Comparison of ENCODE assay signal across 21 mouse cellular contexts in the genomic region with DNA sequence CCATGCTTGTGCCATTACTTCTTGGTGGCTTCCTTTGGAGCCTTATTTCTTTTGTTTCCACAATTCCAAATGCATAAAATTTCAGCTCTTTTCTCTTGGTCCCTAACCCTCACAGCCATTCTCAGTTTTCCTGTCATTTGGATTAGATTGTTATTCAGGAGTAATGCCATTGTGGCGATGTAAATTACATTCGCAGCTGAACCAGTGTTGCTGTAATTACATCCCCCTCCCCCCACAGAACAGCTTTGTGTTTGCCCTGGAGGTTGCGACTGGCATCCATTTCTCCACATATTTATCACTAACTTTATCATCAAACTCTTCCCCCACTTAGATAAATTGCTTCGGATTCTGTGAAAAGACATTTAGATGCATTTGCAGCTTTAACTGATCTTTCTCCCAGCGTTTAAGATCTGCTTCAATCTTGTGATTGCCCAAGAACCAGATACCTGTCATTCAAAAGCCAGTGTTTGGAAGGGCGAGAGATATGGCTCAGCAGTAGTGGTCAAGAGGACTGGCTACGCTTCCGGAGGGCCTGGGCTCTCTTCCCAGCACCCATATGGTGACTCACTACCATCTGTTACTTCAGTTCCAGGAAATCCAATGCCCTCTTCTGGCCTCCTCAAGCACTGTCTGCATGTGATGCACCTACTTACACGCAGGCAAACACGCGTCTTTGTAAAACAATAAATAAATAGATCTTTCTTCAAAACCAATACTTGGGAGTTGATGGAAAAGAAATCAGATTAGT. TPM values are rescaled to one million over a fixed set of nuclear protein-coding genes. Genes with fewer than 3 reads are reported as not detected.
DNase-seq lines count a peak whose midpoint lies in the region; ATAC-seq and TF ChIP-seq lines count a peak whose summit lies in the region.
"Had no signal": no experiment of that assay in that cellular context is flagged by ENCODE, and none has a peak within 500 bp of the region (broad histone marks: within the 10 kb centered on the region; RNA-seq: fewer than 3 reads in every experiment).

No protein-coding gene starts in this region.

- no peaks in the 10 kb centered on the region for H3K36me3 ChIP-seq in midbrain, embryonic 13.5 days
- no peaks in the 10 kb centered on the region for H3K36me3 ChIP-seq in midbrain, embryonic 11.5 days (ENCODE audit: control insufficient read depth, insufficient read depth, low read length)
- H3K36me3 ChIP-seq in hindbrain, embryonic 12.5 days: no peaks in the 10 kb centered on the region
- H3K36me3 ChIP-seq: heart, embryonic 13.5 days; limb, embryonic 12.5 days; stomach, embryonic 15.5 days had no signal

- H3K4me3 ChIP-seq in midbrain, embryonic 13.5 days (replicated peaks): no peak overlapping the region
- H3K4me3 ChIP-seq in midbrain, embryonic 11.5 days (ENCODE audit: low read depth, low read length): no peak overlapping the region
- H3K4me3 ChIP-seq in hindbrain, embryonic 12.5 days: no peak overlapping the region
- H3K4me3 ChIP-seq in olfactory bulb, adult 2 months (ENCODE audit: insufficient read depth, low read depth, low read length): no peak overlapping the region
- H3K4me3 ChIP-seq: erythroblast, embryonic 14.5 days; heart, embryonic 13.5 days; left cerebral cortex, adult 2 months; limb, embryonic 12.5 days; stomach, embryonic 15.5 days had no signal

- H3K27ac ChIP-seq in midbrain, embryonic 13.5 days: peak overlapping the region; percentile 47; the same call in 1 of the 2 replicates
- no peak overlapping the region for H3K27ac ChIP-seq in midbrain, embryonic 11.5 days (ENCODE audit: low read depth, low read length)
- H3K27ac ChIP-seq in hindbrain, embryonic 12.5 days: 0 out of 2 replicates have a peak overlapping the region, but pooled peaks have one; percentile 17
- 0 out of 2 replicates have a peak overlapping the region, but pooled peaks have one; percentile 16 for H3K27ac ChIP-seq in olfactory bulb, adult 2 months (ENCODE audit: insufficient read depth, low read depth, low read length)
- H3K27ac ChIP-seq: heart, embryonic 13.5 days; left cerebral cortex, adult 2 months; limb, embryonic 12.5 days; liver, embryonic 14.5 days; stomach, embryonic 15.5 days had no signal

- TF ChIP-seq CTCF in olfactory bulb, adult 2 months (IDR thresholded peaks at IDR 0.05; ENCODE audit: insufficient read depth, low read depth, low read length): no peak

- H3K9ac ChIP-seq in midbrain, embryonic 13.5 days (replicated peaks): no peak overlapping the region
- no peak overlapping the region for H3K9ac ChIP-seq in midbrain, embryonic 11.5 days (ENCODE audit: low read length)
- no peak overlapping the region for H3K9ac ChIP-seq in hindbrain, embryonic 12.5 days
- H3K9ac ChIP-seq: heart, embryonic 13.5 days; limb, embryonic 12.5 days; liver, embryonic 14.5 days; stomach, embryonic 15.5 days had no signal

- no peaks in the 10 kb centered on the region for H3K9me3 ChIP-seq in midbrain, embryonic 13.5 days
- H3K9me3 ChIP-seq in midbrain, embryonic 11.5 days (ENCODE audit: control insufficient read depth, low read length): no peaks in the 10 kb centered on the region
- H3K9me3 ChIP-seq in hindbrain, embryonic 12.5 days (replicated peaks): no peaks in the 10 kb centered on the region
- H3K9me3 ChIP-seq: heart, embryonic 13.5 days; limb, embryonic 12.5 days; stomach, embryonic 15.5 days had no signal

- WGBS in midbrain, embryonic 13.5 days: 63% methylated on average over 11 of the region's 11 CpGs
- WGBS in midbrain, embryonic 11.5 days: 78% methylated on average over 11 of the region's 11 CpGs
- WGBS in hindbrain, embryonic 12.5 days: 71% methylated on average over 11 of the region's 11 CpGs
- 59% methylated on average over 11 of the region's 11 CpGs for WGBS in olfactory bulb, adult 2 months

- no peak for DNase-seq in midbrain, embryonic 11.5 days (ENCODE audit: low spot score, missing footprints)
- peak; percentile 37 for DNase-seq in ZHBTc4 (ENCODE audit: low read depth, low spot score)
- no peak for DNase-seq in right cerebral cortex, adult 18-20 months
- DNase-seq in spleen, adult 12 weeks (ENCODE audit: low spot score): no peak
- DNase-seq in thymus, postnatal 36 days: no peak
- DNase-seq: adrenal gland, adult 2 months; cerebellum, adult 2 months; kidney, adult 8-10 months; lung, postnatal 14 days; retina, postnatal 1 day; spleen, adult 18-20 months; thymus, postnatal 4 days had no signal

- no peaks in the 10 kb centered on the region; the same call in 1 of the 2 replicates for H3K27me3 ChIP-seq in midbrain, embryonic 13.5 days
- no peaks in the 10 kb centered on the region for H3K27me3 ChIP-seq in midbrain, embryonic 11.5 days (ENCODE audit: control insufficient read depth, insufficient read depth, low read length)
- no peaks in the 10 kb centered on the region for H3K27me3 ChIP-seq in hindbrain, embryonic 12.5 days
- H3K27me3 ChIP-seq: heart, embryonic 13.5 days; limb, embryonic 12.5 days; stomach, embryonic 15.5 days had no signal

- no peak overlapping the region for H3K4me2 ChIP-seq in midbrain, embryonic 13.5 days (replicated peaks)
- H3K4me2 ChIP-seq in midbrain, embryonic 11.5 days: no peak overlapping the region
- no peak overlapping the region for H3K4me2 ChIP-seq in hindbrain, embryonic 12.5 days (replicated peaks)
- H3K4me2 ChIP-seq: heart, embryonic 13.5 days; limb, embryonic 12.5 days; stomach, embryonic 15.5 days had no signal

- H3K4me1 ChIP-seq in midbrain, embryonic 13.5 days (replicated peaks): peaks cover 13% of the 10 kb centered on the region
- H3K4me1 ChIP-seq in midbrain, embryonic 11.5 days (ENCODE audit: control insufficient read depth, insufficient read depth, low read length): peaks cover 8% of the 10 kb centered on the region; the same call in 1 of the 2 replicates
- H3K4me1 ChIP-seq in hindbrain, embryonic 12.5 days: peaks cover 16% of the 10 kb centered on the region
- H3K4me1 ChIP-seq in olfactory bulb, adult 2 months (ENCODE audit: control insufficient read depth, insufficient read depth, low read length): no peaks in the 10 kb centered on the region
- H3K4me1 ChIP-seq: stomach, embryonic 15.5 days had no signal

- TF ChIP-seq POLR2A in olfactory bulb, adult 2 months (IDR thresholded peaks at IDR 0.05; ENCODE audit: insufficient read depth, low read depth, low read length): no peak

- ATAC-seq in midbrain, embryonic 13.5 days: peak; percentile 20; the same call in 1 of the 2 replicates
- no peak for ATAC-seq in midbrain, embryonic 11.5 days (ENCODE audit: low FRiP score)
- ATAC-seq in hindbrain, embryonic 12.5 days (ENCODE audit: low FRiP score): peak; percentile 66; the same call in 1 of the 2 replicates

RNA-seq across cellular contexts. Expression of a gene that starts 26.3 kb away (rescaled TPM):
- 65.6 and 65.8 TPM in 2 replicates for polyA plus RNA-seq in midbrain, embryonic 13.5 days (2015; fragmentation: Nextera tagmentation; extraction: Ambion mirVana)
- polyA plus RNA-seq in midbrain, embryonic 11.5 days (2014; fragmentation: Nextera tagmentation; extraction: Ambion mirVana): 55.9 and 60.1 TPM in 2 replicates
- 92.2 and 93.1 TPM in 2 replicates for polyA plus RNA-seq in hindbrain, embryonic 12.5 days (2016; fragmentation: Nextera tagmentation; extraction: Ambion mirVana)
- polyA plus RNA-seq in olfactory bulb, adult 2 months (2012; ENCODE audit: insufficient read depth, insufficient read length, low replicate concordance, missing spikeins): 133 and 186 TPM in 2 replicates

RNA-seq across cellular contexts. Expression of a gene that starts 55.1 kb away (rescaled TPM):
- polyA plus RNA-seq in midbrain, embryonic 13.5 days (2015; fragmentation: Nextera tagmentation; extraction: Ambion mirVana): 3.9 and 4.6 TPM in 2 replicates
- polyA plus RNA-seq in midbrain, embryonic 11.5 days (2014; fragmentation: Nextera tagmentation; extraction: Ambion mirVana): 8.7 and 9.9 TPM in 2 replicates
- 20.2 and 22.5 TPM in 2 replicates for polyA plus RNA-seq in hindbrain, embryonic 12.5 days (2016; fragmentation: Nextera tagmentation; extraction: Ambion mirVana)
- not detected in 2 replicates for polyA plus RNA-seq in olfactory bulb, adult 2 months (2012; ENCODE audit: insufficient read depth, insufficient read length, low replicate concordance, missing spikeins)
- polyA plus RNA-seq: erythroblast, embryonic 14.5 days had no signal
